Mouse (Mus musculus): Measurements from ENCODE around the gene Gas2l1.

Gas2l1 gene

GRCm38 (mm10) chr11:5040585-5040984, 24.5 kb downstream of the Gas2l1 start:
- no peak for DNase-seq

GRCm38 (mm10) chr11:5037146-5037854, 27.8 kb downstream of the Gas2l1 start:
- peak; percentile 83 for DNase-seq

GRCm38 (mm10) chr11:5035421-5035820, 29.7 kb downstream of the Gas2l1 start:
- DNase-seq = no peak

DNA sequence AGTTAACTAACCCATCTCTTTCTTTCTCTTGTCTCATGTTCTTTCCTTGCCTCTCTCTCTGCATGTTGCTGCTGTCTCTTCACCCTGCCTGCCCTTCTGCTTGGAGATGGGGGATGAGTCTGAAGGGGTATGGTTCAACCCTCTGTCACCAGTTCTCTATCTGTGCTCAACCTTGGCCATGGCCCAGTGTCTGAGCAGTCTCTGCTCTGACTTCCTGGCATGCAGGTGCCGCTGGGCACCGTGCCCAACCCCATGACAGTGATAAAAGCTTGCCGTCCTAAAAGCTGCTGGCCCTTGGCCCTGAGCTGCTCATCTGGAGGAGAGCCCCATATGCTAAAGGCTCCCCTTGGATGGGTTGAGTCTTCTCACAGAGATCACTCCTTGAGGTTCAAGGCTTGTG, 32.0 kb downstream of the Gas2l1 start:
- peak; percentile 78 for DNase-seq

DNA sequence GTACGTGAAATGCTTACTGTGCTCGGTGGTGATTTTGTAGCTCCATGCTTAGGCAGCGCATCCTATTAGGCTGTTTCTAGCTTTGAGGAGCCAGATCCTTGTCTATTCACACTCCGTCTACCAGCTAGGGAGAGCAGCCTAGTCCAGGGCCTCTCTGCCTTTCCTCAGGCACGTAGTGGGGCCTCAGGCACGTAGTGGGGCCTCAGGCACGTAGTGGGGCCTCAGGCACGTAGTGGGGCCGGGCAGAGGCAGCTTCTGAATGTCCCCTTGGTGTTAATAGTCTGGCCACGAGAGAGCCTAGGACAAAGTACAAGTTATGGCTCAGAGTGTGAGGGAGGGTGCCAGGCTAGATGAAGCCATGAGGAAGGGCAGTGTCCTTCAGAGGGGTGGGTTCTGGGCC, 32.4 kb downstream of the Gas2l1 start:
- no peak for DNase-seq

- DNase-seq = no peak
Measured at GRCm38 (mm10) chr11:5028228-5028627, 36.9 kb downstream of the Gas2l1 start.

DNA sequence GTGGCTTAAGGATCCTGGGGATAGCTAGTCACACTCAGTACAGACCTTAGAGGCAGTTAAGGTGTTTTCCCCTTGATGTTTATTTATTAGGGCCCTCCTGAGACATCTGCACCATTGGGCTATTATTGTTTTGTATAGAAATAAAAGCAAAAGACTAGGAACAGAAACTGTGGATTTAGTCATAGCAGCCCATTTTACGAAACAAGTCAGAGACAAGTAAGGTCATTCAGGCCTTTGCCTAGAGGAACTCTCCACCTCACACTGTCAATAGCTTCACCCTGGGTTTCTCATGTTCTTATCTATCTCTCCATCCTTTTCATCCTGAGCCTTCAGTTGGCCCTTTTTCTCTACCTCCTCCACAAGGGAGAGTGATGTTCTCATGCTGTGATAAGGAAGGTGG, 40.0 kb downstream of the Gas2l1 start:
- DNase-seq = no peak

DNA sequence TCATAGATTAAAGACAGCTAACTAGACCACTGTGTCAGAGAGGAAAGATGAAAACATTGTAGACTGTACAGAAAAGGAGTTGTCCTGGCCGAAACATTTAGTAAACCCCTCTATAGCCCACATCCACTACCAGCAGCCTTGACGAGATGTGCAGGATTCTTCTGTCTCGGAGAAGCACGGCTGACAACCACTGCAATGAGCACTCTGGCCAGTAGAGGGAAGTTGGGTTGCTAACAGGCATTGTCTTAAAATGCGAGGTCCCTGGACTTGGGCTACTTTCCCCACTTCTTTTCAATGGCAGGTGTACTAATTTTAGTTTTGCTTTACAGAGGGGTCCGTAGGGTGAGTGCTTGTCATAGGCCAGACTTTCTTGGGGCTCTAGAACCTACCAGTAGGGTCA, 47.6 kb downstream of the Gas2l1 start:
- DNase-seq = no peak

- DNase-seq = no peak
Measured at GRCm38 (mm10) chr11:5016286-5016685, 48.8 kb downstream of the Gas2l1 start.

- DNase-seq = peak; percentile 97
Measured at GRCm38 (mm10) chr11:5015720-5016119, 49.4 kb downstream of the Gas2l1 start.

GRCm38 (mm10) chr11:5012213-5012715, 52.9 kb downstream of the Gas2l1 start:
- DNase-seq = no peak

DNA sequence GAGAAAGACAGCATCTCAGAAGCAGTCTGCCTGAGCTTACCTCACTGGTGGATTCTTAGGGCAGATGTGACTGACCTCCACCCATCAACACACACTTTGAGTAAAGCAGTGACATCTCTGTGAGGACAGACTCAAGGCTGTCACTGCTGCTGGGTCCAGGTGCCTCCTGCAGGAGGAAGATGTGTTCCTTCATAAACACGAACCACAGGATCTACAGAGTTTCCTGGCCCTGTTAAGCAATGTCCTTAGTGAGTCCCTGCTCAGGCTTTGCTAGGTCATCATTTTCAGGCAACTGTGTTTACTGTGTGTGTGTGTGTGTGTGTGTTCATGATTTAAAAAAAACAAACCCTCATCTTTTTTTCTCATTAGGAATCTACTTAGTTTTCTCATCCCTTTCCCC, 53.6 kb downstream of the Gas2l1 start:
- DNase-seq = no peak

DNA sequence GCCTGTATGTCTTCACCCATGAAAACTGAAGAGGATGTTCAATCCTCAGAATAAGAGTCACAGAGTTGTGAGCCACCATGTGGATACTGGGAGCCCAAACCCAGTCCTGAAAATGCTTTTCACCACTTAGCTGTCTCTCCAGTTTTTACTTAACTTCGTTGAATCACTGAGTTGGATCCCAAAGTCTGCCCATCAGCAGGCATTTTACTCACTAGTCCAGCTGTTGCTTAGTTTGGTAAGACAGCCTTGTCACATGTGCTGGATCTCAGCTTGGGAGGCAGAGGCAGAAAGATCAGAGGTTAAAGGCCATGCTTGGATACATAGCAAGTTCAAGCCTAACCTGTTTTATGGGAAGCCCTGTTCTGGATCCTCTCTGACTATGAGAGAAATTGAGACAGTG, 54.9 kb downstream of the Gas2l1 start:
- no peak for DNase-seq

DNA sequence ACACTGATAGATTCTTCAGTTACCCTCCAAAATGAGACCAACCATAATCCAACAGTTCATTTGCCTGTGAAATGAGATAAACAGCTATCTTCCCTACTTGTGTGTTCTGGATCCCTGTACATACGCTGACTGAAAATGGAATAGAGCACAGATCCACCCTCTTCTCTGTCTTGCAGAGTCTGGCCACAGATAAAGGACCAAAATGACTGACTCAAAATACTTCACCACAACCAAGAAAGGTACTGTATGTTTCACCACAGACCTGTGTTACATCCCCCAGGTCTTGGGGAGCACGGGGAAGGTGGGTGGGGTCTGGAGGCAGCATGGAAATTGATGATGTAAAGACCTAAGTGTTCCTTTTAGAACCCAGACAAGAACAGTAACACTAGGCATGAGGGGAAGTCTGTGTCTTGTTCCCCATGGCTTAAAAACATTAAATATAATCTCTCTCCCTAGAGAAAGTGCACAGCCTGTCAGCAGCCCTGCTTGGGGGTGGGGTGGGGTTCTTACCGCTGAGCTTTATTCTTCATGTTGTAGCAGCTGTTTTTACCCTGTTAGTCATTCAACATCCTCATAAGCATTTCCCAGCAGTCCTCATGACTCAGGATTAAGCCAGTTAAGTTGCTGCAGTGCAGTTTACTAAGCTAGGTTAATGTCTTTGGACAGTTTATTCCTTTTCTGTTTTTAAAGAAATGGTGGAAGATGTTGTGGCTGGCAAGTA, 55.6 kb downstream of the Gas2l1 start:
- no peak for DNase-seq

GRCm38 (mm10) chr11:5008867-5009266, 56.3 kb downstream of the Gas2l1 start:
- no peak for DNase-seq

- no peak for DNase-seq
Measured at GRCm38 (mm10) chr11:5007186-5007585, 57.9 kb downstream of the Gas2l1 start.

DNA sequence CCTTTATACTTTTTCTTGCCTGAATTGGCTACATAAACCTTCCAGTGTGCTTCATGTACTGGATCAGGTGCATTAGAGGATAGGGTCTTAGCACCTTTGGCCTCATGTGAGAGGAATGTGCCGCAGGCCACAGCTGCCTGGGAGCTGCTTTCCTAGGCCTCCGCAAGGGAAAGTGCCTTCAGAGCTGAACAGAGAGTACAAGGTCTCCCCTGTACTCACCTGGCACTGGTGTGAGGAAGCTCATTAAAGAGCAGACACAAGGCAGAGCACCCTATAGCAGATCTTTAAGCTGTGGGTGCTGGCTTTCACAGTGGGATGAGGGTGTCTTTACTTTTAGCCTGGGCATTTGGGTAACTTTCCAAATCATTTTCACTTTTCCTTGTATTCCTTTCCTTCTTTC, 59.6 kb downstream of the Gas2l1 start:
- no peak for DNase-seq

Measured in cerebellum, adult 9-10 months (tissue).